Comparison of ENCODE assay signal across 8 mouse cellular contexts in genomic region chr17:25728009-25728270, GRCm38 (mm10). TPM values are rescaled to one million over a fixed set of nuclear protein-coding genes. Genes with fewer than 3 reads are reported as not detected.
DNase-seq lines count a peak whose midpoint lies in the region; ATAC-seq lines count a peak whose summit lies in the region.

No protein-coding gene starts in this region.

- peak overlapping the region; percentile 59 for H3K4me3 ChIP-seq in lung, embryonic 15.5 days
- H3K4me3 ChIP-seq in intestine, embryonic 16.5 days (ENCODE audit: low read length), result peak overlapping the region; percentile 75
- H3K4me3 ChIP-seq in neural tube, embryonic 15.5 days (replicated peaks), result peak overlapping the region; percentile 59

- peak overlapping the region; percentile 94 for H3K4me2 ChIP-seq in lung, embryonic 15.5 days
- peak overlapping the region; percentile 96 for H3K4me2 ChIP-seq in intestine, embryonic 16.5 days (ENCODE audit: low read depth, low read length)
- H3K4me2 ChIP-seq in neural tube, embryonic 15.5 days, result peak overlapping the region; percentile 97

- DNase-seq in adrenal gland, postnatal 10 days, result peak; percentile 47
- no peak for DNase-seq in adrenal gland, postnatal 25 days
- no peak for DNase-seq in lung, postnatal 4 days
- no peak for DNase-seq in layer of hippocampus, postnatal 36 days
- no peak for DNase-seq in spleen, adult 18-20 months

- ATAC-seq in lung, embryonic 15.5 days (ENCODE audit: borderline replicate concordance, extremely low read depth, low FRiP score, low TSS enrichment), result no peak; the same call in 1 of the 2 replicates
- ATAC-seq in intestine, embryonic 16.5 days, result peak; percentile 1; the same call in 1 of the 2 replicates
- peak; percentile 7; the same call in 1 of the 2 replicates for ATAC-seq in neural tube, embryonic 15.5 days (ENCODE audit: low FRiP score)

- 0 out of 2 replicates have a peak overlapping the region, but pooled peaks have one; percentile 4 for H3K27ac ChIP-seq in lung, embryonic 15.5 days
- H3K27ac ChIP-seq in intestine, embryonic 16.5 days (ENCODE audit: low read length), result peak overlapping the region; percentile 51; the same call in 1 of the 2 replicates
- H3K27ac ChIP-seq in neural tube, embryonic 15.5 days (replicated peaks), result peak overlapping the region; percentile 72

- peak overlapping the region; percentile 85 for H3K9ac ChIP-seq in lung, embryonic 15.5 days
- peak overlapping the region; percentile 85 for H3K9ac ChIP-seq in intestine, embryonic 16.5 days (ENCODE audit: low read depth, low read length)
- H3K9ac ChIP-seq in neural tube, embryonic 15.5 days (replicated peaks), result peak overlapping the region; percentile 68

- 12% methylated on average over 4 of the region's 4 CpGs for WGBS in lung, embryonic 15.5 days
- WGBS in intestine, embryonic 16.5 days, result 19% methylated on average over 4 of the region's 4 CpGs
- 24% methylated on average over 4 of the region's 4 CpGs for WGBS in neural tube, embryonic 15.5 days

- H3K36me3 ChIP-seq in lung, embryonic 15.5 days, result peaks cover 20% of the 10 kb centered on the region
- peaks cover 9% of the 10 kb centered on the region for H3K36me3 ChIP-seq in intestine, embryonic 16.5 days (ENCODE audit: control insufficient read depth, insufficient read depth, low read length)
- peaks cover 10% of the 10 kb centered on the region; the same call in 1 of the 2 replicates for H3K36me3 ChIP-seq in neural tube, embryonic 15.5 days

- H3K27me3 ChIP-seq in lung, embryonic 15.5 days, result no peaks in the 10 kb centered on the region
- H3K27me3 ChIP-seq in intestine, embryonic 16.5 days (replicated peaks; ENCODE audit: control insufficient read depth, insufficient read depth, low read length), result no peaks in the 10 kb centered on the region
- H3K27me3 ChIP-seq in neural tube, embryonic 15.5 days (replicated peaks), result no peaks in the 10 kb centered on the region

- H3K4me1 ChIP-seq in lung, embryonic 15.5 days, result peaks cover 22% of the 10 kb centered on the region
- peaks cover 25% of the 10 kb centered on the region for H3K4me1 ChIP-seq in intestine, embryonic 16.5 days (ENCODE audit: control insufficient read depth, insufficient read depth, low read length)
- peaks cover 29% of the 10 kb centered on the region for H3K4me1 ChIP-seq in neural tube, embryonic 15.5 days

- H3K9me3 ChIP-seq in lung, embryonic 15.5 days, result no peaks in the 10 kb centered on the region
- H3K9me3 ChIP-seq in intestine, embryonic 16.5 days (ENCODE audit: control insufficient read depth, low read length), result no peaks in the 10 kb centered on the region
- H3K9me3 ChIP-seq in neural tube, embryonic 15.5 days (replicated peaks), result no peaks in the 10 kb centered on the region

RNA-seq across cellular contexts. Expression of gene Rpusd1, which starts 0.5 kb away (rescaled TPM):
- 10 to 100 TPM in 1 of 2 experiments, 1 to 10 TPM in 1; 9.5 to 11.0 TPM for total RNA-seq in adrenal gland, postnatal 10 days (2021)
- total RNA-seq in adrenal gland, postnatal 25 days (2021), result 14.1 and 14.6 TPM in 2 replicates
- 24.5 and 24.7 TPM in 2 replicates for polyA plus RNA-seq in lung, embryonic 15.5 days (2015; fragmentation: Nextera tagmentation; extraction: Ambion mirVana)
- 15.8 and 19.4 TPM in 2 replicates for polyA plus RNA-seq in intestine, embryonic 16.5 days (2015; fragmentation: Nextera tagmentation; extraction: Ambion mirVana)
- 29.3 and 30.3 TPM in 2 replicates for polyA plus RNA-seq in neural tube, embryonic 15.5 days (2015; fragmentation: Nextera tagmentation; extraction: Ambion mirVana)
- 10 to 100 TPM; 50.0 to 52.5 TPM for total RNA-seq in layer of hippocampus, postnatal 36 days (2021)

RNA-seq across cellular contexts. Expression of gene Chtf18, which starts 0.7 kb away (rescaled TPM):
- total RNA-seq in adrenal gland, postnatal 10 days (2021), result 10 to 100 TPM in 1 of 2 experiments, 1 to 10 TPM in 1; 7.9 to 11.2 TPM
- 6.3 and 7.8 TPM in 2 replicates for total RNA-seq in adrenal gland, postnatal 25 days (2021)
- polyA plus RNA-seq in lung, embryonic 15.5 days (2015; fragmentation: Nextera tagmentation; extraction: Ambion mirVana), result 36.7 and 42.0 TPM in 2 replicates
- 20.6 and 22.7 TPM in 2 replicates for polyA plus RNA-seq in intestine, embryonic 16.5 days (2015; fragmentation: Nextera tagmentation; extraction: Ambion mirVana)
- 5.8 and 10.1 TPM in 2 replicates for polyA plus RNA-seq in neural tube, embryonic 15.5 days (2015; fragmentation: Nextera tagmentation; extraction: Ambion mirVana)
- total RNA-seq in layer of hippocampus, postnatal 36 days (2021), result 1 to 10 TPM in 1 of 2 experiments, under 1 TPM in 1; 0.73 to 1.6 TPM

RNA-seq across cellular contexts. Expression of gene Mslnl, which starts 7.9 kb away (rescaled TPM):
- total RNA-seq in adrenal gland, postnatal 10 days (2021), result not detected
- total RNA-seq in adrenal gland, postnatal 25 days (2021), result not detected in 2 replicates
- polyA plus RNA-seq in lung, embryonic 15.5 days (2015; fragmentation: Nextera tagmentation; extraction: Ambion mirVana), result 0.44 and 0.71 TPM in 2 replicates
- 0.05 TPM in 2 replicates for polyA plus RNA-seq in intestine, embryonic 16.5 days (2015; fragmentation: Nextera tagmentation; extraction: Ambion mirVana)
- polyA plus RNA-seq in neural tube, embryonic 15.5 days (2015; fragmentation: Nextera tagmentation; extraction: Ambion mirVana), result not detected in 2 replicates
- total RNA-seq in layer of hippocampus, postnatal 36 days (2021), result under 1 TPM in 1 of 2 experiments, not detected in 1; 0.12 TPM

RNA-seq across cellular contexts. Expression of gene Gng13, which starts 11.0 kb away (rescaled TPM):
- total RNA-seq in adrenal gland, postnatal 10 days (2021), result under 1 TPM in 1 of 2 experiments, not detected in 1; 0.70 TPM
- not detected in 2 replicates for total RNA-seq in adrenal gland, postnatal 25 days (2021)
- polyA plus RNA-seq in lung, embryonic 15.5 days (2015; fragmentation: Nextera tagmentation; extraction: Ambion mirVana), result 2.3 and 3.0 TPM in 2 replicates
- polyA plus RNA-seq in intestine, embryonic 16.5 days (2015; fragmentation: Nextera tagmentation; extraction: Ambion mirVana), result 1.9 TPM in 2 replicates
- 8.0 and 8.3 TPM in 2 replicates for polyA plus RNA-seq in neural tube, embryonic 15.5 days (2015; fragmentation: Nextera tagmentation; extraction: Ambion mirVana)
- total RNA-seq in layer of hippocampus, postnatal 36 days (2021), result 100 to 1,000 TPM; 111 to 127 TPM

RNA-seq across cellular contexts. Expression of gene Msln, which starts 26.2 kb away (rescaled TPM):
- total RNA-seq in adrenal gland, postnatal 10 days (2021), result 10 to 100 TPM; 13.6 to 19.0 TPM
- 2.2 and 3.7 TPM in 2 replicates for total RNA-seq in adrenal gland, postnatal 25 days (2021)
- polyA plus RNA-seq in lung, embryonic 15.5 days (2015; fragmentation: Nextera tagmentation; extraction: Ambion mirVana), result 15.8 and 24.2 TPM in 2 replicates
- polyA plus RNA-seq in intestine, embryonic 16.5 days (2015; fragmentation: Nextera tagmentation; extraction: Ambion mirVana), result 27.7 and 33.3 TPM in 2 replicates
- 1.4 and 2.0 TPM in 2 replicates for polyA plus RNA-seq in neural tube, embryonic 15.5 days (2015; fragmentation: Nextera tagmentation; extraction: Ambion mirVana)
- under 1 TPM; 0.66 to 0.77 TPM for total RNA-seq in layer of hippocampus, postnatal 36 days (2021)

Comparison
In these comparisons a context has a peak if more than half of its experiments do, and no peak if none do; other contexts are left out.
1. H3K27ac ChIP-seq: peak in every context shown above with its lines; median percentile 72 in neural tube, embryonic 15.5 days; 51 in intestine, embryonic 16.5 days; 4 in lung, embryonic 15.5 days.